Mouse (Mus musculus): ENCODE measurements around the gene Pde4d.
A peak's percentile ranks its signal among the peaks of the same experiment; 100 is the strongest.

Gene Pde4d

DNA sequence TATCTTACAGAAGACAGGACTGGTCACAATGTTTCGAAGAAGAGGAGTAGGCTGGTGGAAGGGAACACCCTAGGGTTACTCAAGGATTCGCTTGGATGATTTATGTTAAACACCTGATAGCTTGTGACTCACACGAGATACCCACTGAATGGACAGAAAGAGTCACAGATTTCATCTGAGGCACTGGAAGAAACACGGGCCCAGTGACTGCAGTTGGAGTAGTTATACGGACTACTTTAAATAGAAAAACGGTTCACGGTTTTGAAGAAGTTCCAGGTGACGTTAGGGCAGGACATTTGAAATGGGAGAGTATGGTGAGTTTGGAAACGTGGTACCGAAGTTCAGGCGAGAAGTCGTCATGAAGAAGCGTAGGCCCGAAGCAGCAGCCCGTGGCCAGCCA is 1475.0 kb downstream of the Pde4d start:
- DNase-seq (ENCODE audit: low spot score): no peak

DNA sequence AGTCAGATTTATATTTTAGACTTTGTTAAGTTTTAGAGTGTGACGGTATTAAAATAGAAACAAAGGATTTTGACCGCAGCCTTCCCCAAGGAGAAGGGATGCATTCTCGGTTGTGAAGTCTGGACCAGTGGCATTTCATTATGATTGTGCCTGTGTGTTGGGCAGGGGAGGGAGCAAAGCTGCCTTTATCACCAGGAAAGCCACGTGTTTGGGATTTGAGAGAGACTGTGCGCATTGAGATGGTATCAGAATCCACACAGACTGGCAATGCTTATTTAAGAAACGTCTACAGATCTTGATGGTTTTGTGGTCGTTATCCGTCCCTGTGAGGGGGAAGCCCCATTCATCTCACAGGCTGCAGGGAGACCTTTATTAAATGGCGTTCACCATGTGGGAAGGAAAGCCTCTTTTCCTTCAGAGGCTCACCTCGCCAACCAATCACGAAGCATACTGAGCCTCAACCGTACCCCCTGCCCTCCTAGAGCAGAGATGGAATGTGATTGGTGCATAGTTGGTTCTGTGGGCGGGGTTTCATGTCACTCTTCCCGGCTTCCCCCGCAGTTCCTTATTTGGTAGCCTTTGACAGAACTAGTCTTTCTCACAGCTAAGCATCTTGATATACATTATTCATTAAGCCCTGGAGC is 1476.7 kb downstream of the Pde4d start:
- DNase-seq (ENCODE audit: low spot score): peak; percentile 24

- no peak for DNase-seq (ENCODE audit: low spot score)
These were observed 1478.0 kb downstream of the Pde4d start for GRCm38 (mm10) chr13:109927782-109928181.

DNA sequence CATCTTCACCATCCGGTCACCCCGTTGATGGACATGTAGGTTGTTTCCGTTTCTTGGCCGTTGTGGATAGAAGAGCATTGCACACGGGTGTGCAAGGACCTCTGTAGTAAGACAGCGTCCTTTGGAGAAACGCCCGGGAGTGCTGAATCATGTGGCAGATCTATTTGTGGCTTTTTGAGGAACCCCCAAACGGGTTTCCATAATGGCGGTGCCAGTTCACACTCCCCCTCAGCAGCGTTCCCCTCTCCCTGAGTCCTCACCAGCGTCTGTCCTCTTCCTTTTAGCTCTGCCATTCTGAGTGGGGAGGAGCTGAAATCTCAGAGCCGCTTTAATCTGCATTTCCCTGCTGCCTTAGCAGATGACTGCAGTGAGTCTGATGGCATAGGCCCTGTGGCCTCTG is 1482.9 kb downstream of the Pde4d start:
- no peak for DNase-seq (ENCODE audit: low spot score)

- DNase-seq (ENCODE audit: low spot score): no peak
These were observed 1483.8 kb downstream of the Pde4d start for GRCm38 (mm10) chr13:109933554-109933953.

- no peak for DNase-seq (ENCODE audit: low spot score)
These were observed 1487.1 kb downstream of the Pde4d start for GRCm38 (mm10) chr13:109936866-109937265.

- no peak for DNase-seq (ENCODE audit: low spot score)
These were observed 1495.2 kb downstream of the Pde4d start for GRCm38 (mm10) chr13:109944822-109945551.

DNA sequence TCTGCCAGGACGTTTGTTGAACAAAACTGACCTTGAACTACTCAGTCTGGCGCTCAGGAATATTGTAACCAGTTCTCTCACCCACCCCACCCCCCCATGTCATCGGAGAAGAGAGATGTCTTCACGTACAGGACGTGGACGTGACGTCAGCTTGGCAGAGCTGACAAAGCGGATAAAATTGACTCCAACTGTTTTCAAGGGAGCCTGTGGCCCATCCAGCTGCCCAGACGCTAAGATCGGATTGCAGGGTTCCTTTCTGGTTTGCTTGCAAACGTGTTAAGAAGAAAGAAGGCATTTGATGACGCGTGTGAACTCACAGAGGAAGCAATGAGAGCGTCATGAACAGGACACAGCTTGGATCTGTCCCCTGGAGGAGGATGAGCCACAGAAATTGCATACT is 1501.7 kb downstream of the Pde4d start:
- no peak for DNase-seq (ENCODE audit: low spot score)

DNA sequence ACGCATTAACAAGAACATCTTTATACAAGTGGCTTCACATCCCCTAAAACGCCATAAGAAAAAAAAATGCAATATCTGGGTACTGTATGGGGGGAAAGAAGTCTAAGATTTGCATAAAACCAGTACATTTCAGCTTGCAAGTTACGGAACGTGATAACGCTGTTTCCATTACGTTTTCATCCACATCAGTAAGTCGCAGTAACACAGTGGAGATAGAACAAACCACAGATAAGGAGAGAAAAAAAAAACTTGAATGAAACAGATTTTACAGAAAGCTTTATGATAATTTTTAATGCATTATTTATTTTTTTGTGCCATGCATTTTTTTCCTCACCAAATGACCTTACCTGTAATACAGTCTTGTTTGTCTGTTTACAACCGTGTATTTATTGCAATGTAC is 1504.4 kb downstream of the Pde4d start:
- DNase-seq (ENCODE audit: low spot score): no peak

GRCm38 (mm10) chr13:109957953-109958352 is 1508.2 kb downstream of the Pde4d start:
- DNase-seq (ENCODE audit: low spot score): no peak

GRCm38 (mm10) chr13:109982821-109983443 is 1533.2 kb downstream of the Pde4d start:
- no peak for DNase-seq (ENCODE audit: low spot score)

DNA sequence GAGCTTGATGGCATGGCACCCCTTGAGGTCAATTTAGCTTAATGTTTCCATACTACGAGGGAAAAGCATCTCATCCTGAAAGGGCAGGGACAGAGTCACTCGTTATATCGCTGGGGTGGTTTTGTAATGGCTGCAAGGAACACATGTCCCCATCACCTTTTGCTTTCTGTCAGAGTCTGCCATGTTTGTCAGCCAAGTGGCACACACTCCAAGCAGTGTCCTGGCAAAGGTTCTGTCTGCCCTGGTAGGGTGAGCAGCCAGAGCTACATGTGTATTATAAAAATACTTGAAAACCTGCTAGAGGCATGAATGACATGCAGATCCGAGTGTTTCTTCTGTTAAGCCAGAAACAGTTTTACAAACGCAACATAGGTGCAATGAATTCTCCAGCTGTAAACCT is 1535.7 kb downstream of the Pde4d start:
- DNase-seq (ENCODE audit: low spot score): no peak

DNA sequence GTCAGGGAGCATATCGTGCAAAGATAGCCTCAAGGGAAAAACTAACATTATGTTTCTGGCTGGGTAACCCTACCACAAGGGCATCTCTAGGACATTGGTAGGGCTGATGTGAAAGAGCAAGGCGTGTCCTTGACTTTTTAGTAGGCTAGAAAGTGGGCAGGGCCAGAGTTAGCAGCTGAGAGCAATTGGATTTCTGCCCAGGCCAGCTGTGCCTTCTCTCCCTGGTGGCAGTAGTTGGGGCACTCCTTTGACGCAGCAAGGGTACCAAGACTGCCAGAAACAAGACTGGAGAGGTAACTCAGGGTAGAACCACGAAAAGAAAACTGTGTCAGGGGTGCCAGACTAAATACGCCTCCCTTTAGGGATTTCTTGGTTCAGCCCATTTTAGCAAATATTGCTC is 1536.1 kb downstream of the Pde4d start:
- peak; percentile 13 for DNase-seq (ENCODE audit: low spot score)

DNA sequence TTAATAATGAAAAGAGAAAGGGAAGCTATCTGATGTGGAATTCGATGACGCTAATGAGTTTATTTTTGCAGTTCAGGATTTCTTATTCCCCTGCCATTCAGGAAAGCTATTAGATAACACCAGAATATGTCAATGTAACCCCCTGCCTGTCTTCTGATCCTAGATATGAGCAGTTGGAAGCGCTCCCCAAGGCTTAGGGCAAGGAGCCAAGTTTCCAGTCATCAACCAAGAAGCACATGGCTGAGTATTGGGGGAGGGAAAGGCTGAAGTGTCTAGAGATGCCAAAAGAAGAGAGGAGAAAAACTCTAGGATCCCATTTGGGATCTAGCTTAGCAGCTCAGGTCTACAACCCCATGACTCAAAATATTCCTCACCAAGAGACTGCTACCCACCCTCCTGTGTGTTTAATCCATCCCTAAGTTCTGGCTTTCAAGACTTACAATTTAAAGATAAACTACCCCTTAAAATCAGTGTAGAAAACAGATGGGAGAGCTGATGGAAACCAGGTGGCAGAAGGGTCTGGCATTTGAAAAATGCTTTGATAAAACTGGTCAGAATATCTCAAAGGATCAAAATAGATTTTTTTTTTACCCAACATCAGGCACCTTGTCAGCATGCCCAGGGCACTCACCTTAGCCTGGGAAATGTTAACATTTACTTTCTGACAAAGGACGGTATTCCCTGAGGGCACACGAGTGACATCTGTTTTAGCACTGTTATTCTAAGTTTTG is 1543.2 kb downstream of the Pde4d start:
- DNase-seq (ENCODE audit: low spot score): peak; percentile 55

DNA sequence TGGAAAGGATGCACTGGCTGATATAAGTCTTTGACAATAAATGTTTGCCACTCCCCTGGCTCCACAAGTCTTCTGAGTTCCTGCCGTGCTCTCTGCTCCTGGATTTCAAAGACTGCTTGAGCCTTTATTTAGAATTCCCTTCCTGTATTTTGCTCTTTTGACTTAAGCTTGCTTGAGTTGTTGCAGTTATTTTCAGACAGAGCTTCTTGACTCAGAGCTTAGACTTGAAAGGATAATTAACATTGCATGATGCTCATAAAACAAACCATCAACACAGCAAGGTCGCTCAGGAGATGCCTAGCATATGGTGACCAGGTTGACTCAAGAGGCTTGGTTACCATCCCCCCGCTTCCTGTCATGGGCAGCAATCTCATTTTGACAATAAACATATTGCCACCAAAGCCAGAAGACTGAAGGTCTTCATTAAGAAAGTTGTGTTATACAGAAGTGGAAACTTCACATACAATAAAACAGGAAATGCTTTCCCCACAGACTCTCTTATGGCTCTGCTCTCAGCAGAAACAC is 1544.6 kb downstream of the Pde4d start:
- no peak for DNase-seq (ENCODE audit: low spot score)

GRCm38 (mm10) chr13:110002081-110002480 is 1552.3 kb downstream of the Pde4d start:
- DNase-seq (ENCODE audit: low spot score): no peak

Data from urinary bladder, postnatal 14 days (tissue).